Mouse (Mus musculus) kidney, adult 9 months (tissue): ENCODE results near the gene Ucp2.

Experiments used
- DNase-seq: peaks from one replicate; pipeline ENCODE4 v3.0.0; 2022

Ucp2 gene

GRCm38 (mm10) chr7:100493117-100493483, at the start of gene Ucp2:
TSS of gene Ucp2 (plus strand) at chr7:100493337.
- peak; percentile 84 for DNase-seq

DNA sequence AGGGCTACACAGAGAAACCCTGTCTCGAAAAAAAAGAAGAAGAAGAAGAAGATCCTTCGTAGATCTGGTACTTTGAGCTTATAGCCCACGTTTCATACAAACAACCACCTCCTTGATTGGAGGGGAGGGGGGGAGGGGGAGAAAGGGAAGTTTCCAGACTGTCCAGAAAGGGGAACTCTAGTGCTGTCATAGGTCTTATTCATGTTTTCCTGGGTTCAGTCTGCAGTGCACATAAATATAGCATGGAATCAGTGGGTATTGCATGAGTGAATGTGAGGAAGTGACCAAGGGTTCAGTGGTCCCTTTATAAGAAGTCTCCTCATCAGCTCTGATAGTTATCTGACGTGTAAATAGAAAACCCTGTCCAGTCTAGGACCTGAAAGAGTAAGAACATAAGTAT, 49.4 kb upstream of the Ucp2 start:
- DNase-seq, result no peak

GRCm38 (mm10) chr7:100446271-100446670, 46.9 kb upstream of the Ucp2 start:
- DNase-seq, result no peak

- no peak for DNase-seq
Observed at GRCm38 (mm10) chr7:100448530-100448929, 44.6 kb upstream of the Ucp2 start.

DNA sequence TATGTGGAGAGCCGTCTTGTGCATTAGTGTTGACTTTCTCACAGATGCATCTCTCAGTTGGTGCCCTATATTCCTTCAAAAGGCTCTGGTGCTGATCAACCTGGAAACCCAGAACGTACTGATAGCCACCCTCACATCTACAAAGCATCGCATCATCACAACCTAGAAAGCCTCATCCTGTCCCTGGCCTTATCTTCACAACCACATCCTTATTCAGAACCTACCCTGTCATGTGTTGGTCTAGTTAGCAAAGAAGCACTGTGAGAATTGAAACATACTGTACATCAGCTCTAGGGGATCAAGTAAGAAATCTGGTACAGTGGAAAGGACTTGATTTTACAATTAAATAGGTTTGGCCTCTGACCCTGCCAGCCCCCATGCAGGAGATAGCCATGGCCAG, 44.2 kb upstream of the Ucp2 start:
- DNase-seq, result no peak

DNA sequence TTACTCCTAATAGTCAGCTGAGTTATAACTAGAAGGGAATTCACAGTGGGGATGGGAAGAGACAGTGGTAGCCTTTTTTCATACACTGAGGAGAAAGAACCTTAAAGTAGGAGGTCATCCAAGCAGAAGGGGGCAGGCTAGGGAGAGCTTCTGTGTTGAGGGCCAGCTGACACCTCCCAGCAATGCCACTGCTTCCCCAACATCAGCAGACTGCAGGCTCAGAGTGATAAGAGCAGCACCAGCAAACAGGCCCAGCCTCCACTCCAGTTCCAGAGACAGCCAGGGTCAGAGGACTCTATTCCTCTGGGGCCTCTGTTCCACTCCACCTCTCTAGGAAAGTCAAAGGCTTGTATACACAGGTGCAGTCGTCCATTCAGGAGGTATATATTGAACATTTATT, 35.0 kb upstream of the Ucp2 start:
- DNase-seq, result no peak

GRCm38 (mm10) chr7:100459862-100460261, 33.3 kb upstream of the Ucp2 start:
- DNase-seq, result no peak

- peak; percentile 89 for DNase-seq
Observed at GRCm38 (mm10) chr7:100461621-100462151, 31.5 kb upstream of the Ucp2 start.

DNA sequence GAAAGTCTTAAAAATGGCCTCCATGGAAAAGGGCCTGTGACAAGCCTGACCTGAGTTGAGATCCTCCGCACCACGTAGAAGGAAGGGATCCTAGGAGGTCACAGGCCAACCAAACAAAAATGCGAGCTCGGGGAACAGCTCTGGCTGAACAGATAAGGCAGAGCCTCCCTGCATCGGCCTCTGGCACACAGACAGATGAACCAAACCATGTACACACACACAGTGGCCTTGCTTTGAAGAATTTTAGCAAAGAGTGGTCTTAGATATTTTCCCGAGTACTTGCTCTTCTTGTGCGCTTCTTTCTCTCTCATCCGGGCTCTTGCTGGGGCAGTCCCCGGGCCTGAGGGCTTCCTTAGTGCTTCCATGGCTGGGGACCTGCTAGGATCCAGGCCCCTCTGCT, 29.9 kb upstream of the Ucp2 start:
- peak; percentile 14 for DNase-seq

DNA sequence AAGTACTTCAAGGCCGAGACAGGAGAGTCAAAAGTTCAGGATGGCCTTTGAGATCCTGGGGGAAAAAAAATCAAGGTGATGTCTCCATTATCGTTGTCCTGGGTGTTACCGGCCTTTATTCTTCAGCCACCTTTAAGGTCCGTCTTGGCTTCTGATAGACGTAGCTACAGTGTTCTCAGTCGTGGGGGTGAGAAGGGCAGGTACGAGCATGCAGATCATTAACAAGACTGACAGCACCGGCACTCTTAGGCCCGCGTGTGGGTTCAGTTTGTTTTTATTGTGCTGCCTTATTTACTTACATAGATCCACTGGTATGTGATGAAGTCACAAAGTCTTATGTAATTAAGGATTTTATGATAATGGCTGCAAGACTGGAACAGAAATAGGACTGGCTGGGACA, 29.4 kb upstream of the Ucp2 start:
- DNase-seq, result peak; percentile 81

DNA sequence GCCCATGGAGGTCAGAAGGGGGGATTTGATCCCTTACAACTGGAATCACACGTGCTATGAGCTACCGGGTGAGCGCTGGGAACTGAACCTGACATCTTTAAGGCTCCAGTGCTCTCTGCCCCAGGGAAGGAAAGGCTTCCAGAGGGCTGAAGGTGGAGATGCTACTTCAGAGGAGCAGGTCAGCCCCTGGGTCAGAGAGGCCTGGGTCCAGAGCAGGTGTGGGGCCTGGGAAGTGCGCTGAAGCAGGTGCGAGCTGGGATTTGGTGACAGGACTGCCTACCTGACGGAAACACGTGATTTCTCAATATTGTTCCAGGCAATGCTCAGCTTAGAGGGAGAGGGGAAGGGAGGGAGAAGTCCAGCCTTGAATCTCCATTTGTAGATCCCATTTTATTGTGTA, 28.9 kb upstream of the Ucp2 start:
- DNase-seq, result peak; percentile 25

DNA sequence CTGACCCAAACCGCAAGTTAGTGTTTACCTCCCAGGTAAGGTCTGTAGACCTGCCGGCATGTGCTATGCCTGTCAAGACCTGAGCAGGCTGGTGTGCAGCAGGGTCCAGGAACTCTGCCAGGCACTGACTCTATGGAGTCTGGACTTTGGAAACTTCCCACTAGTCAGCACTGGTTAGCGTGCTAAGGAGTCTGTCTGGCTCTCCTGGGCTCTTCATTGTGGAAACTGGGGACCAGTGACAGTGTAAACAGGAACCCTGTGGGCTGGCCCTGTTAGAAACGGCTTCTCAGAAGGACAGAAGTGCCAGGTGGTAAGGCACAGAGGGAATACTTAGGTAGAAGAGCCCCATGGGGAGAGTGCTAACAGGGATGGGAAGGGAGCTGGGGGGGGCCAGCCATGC, 27.9 kb upstream of the Ucp2 start:
- DNase-seq, result peak; percentile 91

- peak; percentile 96 for DNase-seq
Observed at GRCm38 (mm10) chr7:100465656-100466309, 27.4 kb upstream of the Ucp2 start.

DNA sequence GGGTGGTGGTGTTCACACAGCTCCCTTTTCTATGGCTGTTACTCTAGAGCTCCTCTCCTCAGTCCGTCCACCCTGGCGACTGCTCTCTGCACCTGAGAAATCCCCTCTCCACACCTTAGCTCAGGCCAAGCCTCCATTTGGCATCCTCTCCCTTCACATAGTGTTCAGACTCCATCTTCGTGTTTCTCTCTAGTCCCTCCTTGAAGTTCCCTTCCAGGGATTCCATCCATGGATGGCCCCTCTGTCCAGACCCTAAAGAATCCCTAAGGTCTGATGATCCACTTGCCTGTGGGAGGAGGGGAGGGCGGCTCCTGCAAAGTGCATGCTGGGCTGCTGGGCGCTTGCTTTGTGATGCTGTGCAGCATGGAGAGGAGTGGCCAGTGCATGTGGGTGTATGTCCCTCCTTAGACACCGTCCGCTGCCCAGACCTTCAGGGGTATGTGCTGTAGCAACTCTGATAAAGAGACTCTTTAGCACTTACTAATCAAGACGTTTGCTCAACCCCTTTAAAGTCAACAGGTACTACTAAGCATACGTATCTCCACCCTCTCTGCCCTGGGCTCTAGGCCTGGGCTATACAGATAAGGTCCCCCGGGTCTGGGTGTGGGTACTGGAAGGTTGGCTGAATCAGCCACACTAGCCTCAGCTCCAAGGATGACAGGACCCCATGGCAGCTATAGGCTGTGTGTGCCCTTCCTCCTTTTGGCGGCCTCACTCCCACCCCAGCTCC, 26.2 kb upstream of the Ucp2 start:
- peak; percentile 19 for DNase-seq

DNA sequence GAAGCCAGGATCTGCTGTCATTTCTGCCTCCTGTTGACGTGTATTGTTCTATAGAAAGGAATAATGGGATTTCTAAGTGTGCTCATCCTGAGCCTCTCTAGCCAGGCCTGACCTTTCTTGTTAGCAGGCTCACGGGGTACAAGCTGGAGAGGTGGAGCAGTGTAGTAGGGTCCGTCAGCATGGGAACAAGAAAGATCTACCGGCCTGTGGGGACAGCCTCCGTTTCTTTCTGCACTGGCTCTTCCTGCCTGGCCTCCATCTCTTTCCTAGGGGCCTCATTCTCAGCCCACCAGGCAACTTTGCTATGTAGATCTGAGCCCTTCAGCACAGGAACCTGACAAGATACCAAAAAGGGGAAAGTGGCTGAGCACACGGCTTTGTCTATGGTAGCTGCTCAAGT, 24.4 kb upstream of the Ucp2 start:
- DNase-seq, result no peak

GRCm38 (mm10) chr7:100469502-100469901, 23.6 kb upstream of the Ucp2 start:
- DNase-seq, result no peak

GRCm38 (mm10) chr7:100470796-100471406, 22.2 kb upstream of the Ucp2 start:
- no peak for DNase-seq

DNA sequence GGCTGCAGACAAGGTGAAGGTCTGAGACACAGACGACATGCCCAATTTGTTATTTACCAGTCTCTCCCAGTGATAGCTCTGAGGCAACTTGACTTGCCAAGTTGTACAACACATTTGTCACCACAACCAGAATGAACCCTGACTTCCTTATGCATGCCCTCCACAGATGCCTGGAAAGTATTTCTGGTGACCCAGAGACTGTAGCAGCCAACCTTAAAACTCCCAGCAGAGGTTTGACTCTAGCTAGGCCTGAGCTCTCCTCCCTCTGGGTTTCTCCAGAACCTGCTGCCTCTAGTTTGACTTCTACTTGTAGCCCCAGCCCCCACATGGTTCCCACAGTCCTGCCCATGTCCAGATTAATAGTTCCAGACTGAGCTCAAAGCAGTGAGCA, 21.7 kb upstream of the Ucp2 start:
- no peak for DNase-seq

GRCm38 (mm10) chr7:100472777-100473176, 20.4 kb upstream of the Ucp2 start, which contains the start of gene Ucp3:
TSS of gene Ucp3 (plus strand) at chr7:100472990.
- no peak for DNase-seq

- DNase-seq, result no peak
Observed at GRCm38 (mm10) chr7:100473846-100474454, 19.2 kb upstream of the Ucp2 start.

DNA sequence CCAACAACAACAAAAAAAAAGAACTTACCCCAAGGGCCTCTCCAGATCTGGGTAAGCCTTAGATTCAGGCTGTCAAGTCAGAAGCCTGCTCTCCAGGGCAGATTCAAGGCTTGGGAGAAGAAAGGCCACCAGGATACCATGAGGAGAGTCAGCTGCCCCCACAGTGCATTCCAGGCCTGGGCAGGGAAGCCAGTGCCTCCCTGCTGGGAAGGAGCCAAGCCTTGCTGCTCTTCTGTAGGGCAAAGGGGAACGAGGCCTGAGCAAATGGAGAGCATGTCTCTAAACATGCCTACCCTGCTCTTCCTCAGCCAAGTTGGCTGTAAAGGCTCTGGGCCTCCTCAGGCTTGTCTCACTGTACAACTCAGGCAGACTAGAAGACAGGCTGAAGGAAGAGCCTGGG, 18.5 kb upstream of the Ucp2 start:
- peak; percentile 83 for DNase-seq

GRCm38 (mm10) chr7:100479100-100479822, 13.9 kb upstream of the Ucp2 start:
- no peak for DNase-seq

GRCm38 (mm10) chr7:100479823-100480164, 13.3 kb upstream of the Ucp2 start:
- no peak for DNase-seq
